Mouse (Mus musculus) thymus, adult 2 months (tissue): ENCODE measurements around the gene Ezr.

Experiments
- CTCF ChIP-seq: fragments of 200-500 bp; IDR thresholded peaks from 2 replicates; pipeline ENCODE4 v1.5.1; 2012; ENCODE audit warnings: mild to moderate bottlenecking, control low read depth, low read length, moderate library complexity, borderline replicate concordance; ENCODE audit not compliant: control insufficient read depth, poor library complexity, insufficient read depth; ENCODE audit errors: extremely low read depth
- POLR2A ChIP-seq: fragments of 200-500 bp; IDR thresholded peaks from 2 replicates; pipeline ENCODE4 v1.6.1; 2012; ENCODE audit warnings: mild to moderate bottlenecking, low read length, control low read depth, moderate library complexity; ENCODE audit not compliant: control insufficient read depth, poor library complexity, insufficient read depth; ENCODE audit errors: extremely low read depth

DNA sequence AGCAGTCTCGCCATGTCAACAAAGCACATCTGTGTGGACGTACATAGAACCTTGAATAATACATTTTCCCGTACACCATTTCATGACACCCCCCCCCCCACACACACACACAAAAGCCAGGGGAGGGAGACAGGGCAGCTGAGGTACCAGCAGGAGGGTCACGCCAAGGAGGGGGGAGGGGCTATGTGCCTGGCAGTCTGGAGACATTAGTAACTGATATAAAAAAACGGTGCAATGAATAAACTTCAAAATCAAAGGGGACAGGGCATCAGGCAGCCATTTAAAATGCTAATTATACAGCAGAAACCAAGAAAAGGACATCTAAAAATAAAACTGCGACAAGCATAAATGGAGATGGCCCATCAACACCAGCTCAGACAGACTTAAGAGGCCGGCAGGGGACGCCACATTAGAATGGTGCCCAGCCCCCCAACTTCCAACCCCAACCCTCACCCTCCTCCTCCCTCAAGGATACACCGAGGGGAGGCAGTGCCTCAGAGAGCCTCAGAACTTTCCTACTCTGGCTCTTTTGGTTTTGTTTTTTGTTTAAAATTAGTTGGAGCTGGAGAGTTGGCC is 22.8 kb downstream of the Ezr start:
- no peak for TF ChIP-seq CTCF
- no peak for TF ChIP-seq POLR2A
